Mouse (Mus musculus): ENCODE measurements around the gene Zfp784. TPM values are rescaled to one million over a fixed set of nuclear protein-coding genes. Genes with fewer than 3 reads are reported as not detected.
"Not testable (repeated sequence)": the region's sequence is repeated elsewhere in the genome, so short reads cannot be mapped to it uniquely, and the experiment has no call there.

Zfp784 gene
- polyA plus RNA-seq, 1 experiment from 2014 or later, result 6.3 TPM

DNA sequence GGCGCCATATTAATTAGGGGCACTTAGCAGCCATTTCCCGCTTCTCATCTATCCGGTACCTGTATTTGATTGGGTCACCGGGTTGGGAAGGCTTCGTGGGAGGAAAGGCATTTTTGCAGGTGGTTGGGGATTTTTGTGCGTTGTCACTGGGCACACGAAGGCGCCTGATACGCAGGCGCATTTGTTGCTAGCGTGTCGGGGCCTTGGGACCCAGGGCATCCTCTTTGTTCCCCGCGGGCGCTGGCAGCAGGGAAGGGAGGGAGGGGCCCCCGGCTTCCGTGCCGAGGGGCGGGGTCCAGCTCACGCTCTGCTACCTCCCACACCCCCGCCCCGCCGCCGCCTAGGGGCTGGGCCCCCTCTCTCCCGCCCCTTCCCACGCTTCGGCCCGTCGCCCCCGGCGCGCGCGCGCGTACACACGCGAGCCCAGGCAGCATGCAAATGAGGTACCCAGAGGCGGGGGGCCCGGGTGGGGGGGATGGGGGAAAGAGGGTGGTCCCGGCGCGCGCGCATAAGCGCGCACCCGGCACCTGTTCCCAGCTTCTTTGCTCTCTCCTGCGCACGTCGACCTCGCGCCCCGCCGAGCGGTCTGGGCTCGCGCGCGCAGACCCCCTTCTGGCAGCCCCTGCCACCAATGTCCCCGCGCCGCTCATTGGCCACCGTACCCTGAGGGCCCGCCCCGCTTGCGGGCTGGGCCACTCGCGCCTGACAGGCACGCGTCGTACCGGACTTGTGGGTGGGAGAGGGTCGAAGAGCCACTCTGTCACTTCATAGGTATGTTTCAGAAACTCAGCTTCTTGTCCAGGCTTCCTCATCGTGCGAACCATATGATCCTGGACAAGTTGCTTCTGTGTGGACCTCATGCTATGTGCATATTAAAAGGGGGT is 22.9 kb downstream of the Zfp784 start, which contains the start of gene Gm44973:
TSS of gene Gm44973 (plus strand) at position 379 of the 884 bp plus-strand sequence.
- POLR2A ChIA-PET, result interaction anchor here (1.1 to 1.8 kb wide), 5 partner anchors 18 to 223 kb away, joined by 3 to 12 read pairs (median 5); partner anchors contain the start of genes Rpl28, Zfp580 and Zfp784
- H3K27me3 ChIP-seq, result no peaks in the 10 kb centered on the region
- ATAC-seq (peak; percentile 59), DNase-seq (ENCODE audit: low read depth, low spot score) (peak; percentile 98)
- CTCF ChIA-PET, result interaction anchor here (1.5 to 1.9 kb wide), 2 partner anchors 13 to 72 kb away, joined by 3 to 5 read pairs; no protein-coding TSS in a partner anchor
- TF ChIP-seq CTCF (IDR thresholded peaks at IDR 0.05), result no peak
- in situ Hi-C loops (cut with MboI; ENCODE audit: low pct_unique_long_range_greater_than_20kb), result loop anchor here (5.0 kb wide), 1 partner anchor 47 kb away; the partner anchor contains the start of gene U2af2

DNA sequence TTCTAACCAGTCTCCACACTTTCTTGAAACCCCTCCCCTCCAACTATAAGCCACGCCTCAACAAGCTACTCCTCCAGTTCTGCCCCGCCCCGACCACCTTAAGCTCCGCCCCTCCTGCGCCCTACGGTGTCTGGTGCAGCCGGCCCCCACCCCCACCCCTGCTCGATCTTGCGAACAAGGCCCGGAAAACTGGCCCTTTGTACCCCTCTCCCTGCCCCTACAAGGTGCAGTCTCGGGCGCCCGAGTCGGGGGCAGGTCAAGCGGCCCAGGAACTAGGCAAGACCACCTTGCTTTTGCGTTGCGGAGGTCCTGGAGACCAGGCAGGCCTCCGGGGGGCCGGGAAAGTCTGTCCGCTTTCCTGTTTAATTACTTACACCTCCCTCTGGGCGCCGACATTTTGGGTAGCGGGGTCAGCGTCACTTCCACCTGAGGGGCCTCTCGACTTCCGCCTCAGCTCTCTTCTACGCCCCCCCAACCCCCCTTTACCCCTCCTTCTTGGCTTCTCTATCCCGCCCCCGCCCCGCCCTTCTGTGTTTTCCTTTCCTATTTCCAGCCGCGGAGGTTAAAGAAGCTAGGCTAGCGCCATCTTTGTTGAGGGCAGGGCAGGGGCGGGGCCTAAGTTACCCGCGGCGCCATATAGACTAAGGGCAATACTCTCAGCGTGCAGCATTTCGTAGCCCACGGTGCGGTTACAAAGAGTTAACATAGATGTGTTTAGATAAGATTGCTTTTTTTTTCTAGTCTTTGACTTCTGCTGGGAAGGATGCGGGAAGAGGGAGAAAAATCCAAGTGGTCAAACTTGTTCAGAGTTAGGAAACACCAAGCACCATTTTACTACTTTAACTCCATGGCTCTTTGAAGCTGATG is 23.8 kb downstream of the Zfp784 start, which contains the start of the genes Zfp524 and Fiz1:
TSS of gene Zfp524 (plus strand) at position 165 of the 867 bp plus-strand sequence.
TSS of gene Fiz1 (minus strand) at position 447 of the 867 bp plus-strand sequence.
- POLR2A ChIA-PET, result interaction anchor here (0.5 to 1.6 kb wide), 3 partner anchors 18 to 877 kb away, joined by 3 to 5 read pairs (median 3); partner anchors contain the start of gene Rpl28
- H3K27me3 ChIP-seq, result no peaks in the 10 kb centered on the region
- DNase-seq (ENCODE audit: low read depth, low spot score), result peak; percentile 60
- TF ChIP-seq CTCF (IDR thresholded peaks at IDR 0.05), result no peak
- ATAC-seq, result peak; percentile 61
- CTCF ChIA-PET, result interaction anchor here (1.5 to 1.9 kb wide), 4 partner anchors 14 to 71 kb away, joined by 3 to 5 read pairs (median 4); no protein-coding TSS in a partner anchor
- in situ Hi-C loops (cut with MboI; ENCODE audit: low pct_unique_long_range_greater_than_20kb), result loop anchor here (5.0 kb wide), 1 partner anchor 48 kb away; the partner anchor contains the start of gene U2af2

DNA sequence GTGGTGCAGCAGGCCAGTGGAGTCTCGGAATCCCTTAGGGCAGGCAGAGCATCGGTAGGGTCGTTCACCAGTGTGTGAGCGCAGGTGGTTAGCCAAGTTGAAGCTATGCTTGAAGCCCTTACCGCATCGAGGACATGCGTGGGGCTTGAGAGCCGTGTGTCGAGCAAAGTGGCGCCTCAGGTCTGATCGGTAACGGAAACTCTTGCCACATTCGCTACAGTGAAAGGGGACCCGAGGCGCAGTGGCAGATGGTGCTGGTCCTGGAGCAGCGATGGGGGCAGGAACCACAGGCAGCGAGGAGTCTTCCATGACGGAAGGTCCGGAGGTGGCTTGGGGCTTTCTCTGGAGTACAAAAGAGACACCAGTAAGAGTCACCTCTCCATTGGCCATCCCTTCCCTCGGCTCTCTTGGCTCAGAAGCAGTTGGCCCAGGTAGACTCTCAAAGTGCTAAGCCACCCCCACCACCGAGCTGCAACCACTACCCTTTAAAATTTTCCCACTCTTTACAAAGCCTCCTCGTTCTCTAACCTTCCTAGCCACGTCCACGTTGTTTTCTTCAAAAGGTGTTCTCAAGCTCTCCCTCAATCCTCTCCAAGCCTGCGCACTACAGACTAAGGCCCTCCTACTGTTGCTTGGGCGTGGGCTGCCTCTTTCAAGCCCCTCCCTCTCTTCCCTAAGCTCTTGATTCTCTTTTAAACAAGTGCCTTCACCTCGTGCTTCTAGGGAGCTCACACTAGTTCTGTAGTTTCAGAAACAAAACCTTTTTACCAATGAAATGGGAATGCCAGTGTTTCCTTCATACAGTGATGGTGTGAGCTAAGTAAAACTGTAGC is 25.3 kb downstream of the Zfp784 start:
- no peaks in the 10 kb centered on the region for H3K27me3 ChIP-seq
- ChIA-PET POLR2A (interaction anchor here (1.1 kb wide), 1 partner anchor 47 kb away, joined by 3 read pairs; no protein-coding TSS in a partner anchor), CTCF (interaction anchor here (1.0 to 1.9 kb wide), 4 partner anchors 12 to 69 kb away, joined by 3 to 5 read pairs (median 4); no protein-coding TSS in a partner anchor)
- TF ChIP-seq CTCF (IDR thresholded peaks at IDR 0.05), result no peak
- ATAC-seq, result no peak
- in situ Hi-C loops (cut with MboI; ENCODE audit: low pct_unique_long_range_greater_than_20kb), result no loop called here
- no peak for DNase-seq (ENCODE audit: low read depth, low spot score)

DNA sequence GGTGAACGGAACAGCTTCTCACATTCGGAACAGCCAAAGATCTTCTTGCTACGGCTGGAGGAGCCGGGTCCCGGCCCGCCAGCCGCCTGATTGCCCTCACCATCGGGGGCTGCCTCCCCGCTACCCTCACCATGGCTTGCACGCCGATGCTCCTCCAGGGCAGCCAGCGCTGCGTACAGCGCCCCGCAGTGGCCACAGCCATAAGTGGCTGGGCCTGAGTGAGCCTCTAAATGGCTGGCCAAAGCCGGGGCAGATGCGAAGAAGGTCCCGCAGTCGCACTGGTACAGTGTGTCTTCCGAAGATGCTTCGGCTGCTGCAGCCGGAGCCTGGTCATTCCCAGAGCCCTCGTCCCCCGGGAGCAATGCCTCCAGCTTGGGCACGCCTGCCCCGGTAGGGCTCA is 30.0 kb downstream of the Zfp784 start:
- H3K27me3 ChIP-seq, result no peaks in the 10 kb centered on the region
- CTCF ChIA-PET, result interaction anchor here (1.3 kb wide), 1 partner anchor 8 kb away, joined by 6 read pairs; no protein-coding TSS in a partner anchor
- POLR2A ChIA-PET, result no interaction called here
- in situ Hi-C loops (cut with MboI; ENCODE audit: low pct_unique_long_range_greater_than_20kb), result no loop called here
- TF ChIP-seq CTCF (IDR thresholded peaks at IDR 0.05), result no peak
- ATAC-seq (no peak), DNase-seq (ENCODE audit: low read depth, low spot score) (no peak)

DNA sequence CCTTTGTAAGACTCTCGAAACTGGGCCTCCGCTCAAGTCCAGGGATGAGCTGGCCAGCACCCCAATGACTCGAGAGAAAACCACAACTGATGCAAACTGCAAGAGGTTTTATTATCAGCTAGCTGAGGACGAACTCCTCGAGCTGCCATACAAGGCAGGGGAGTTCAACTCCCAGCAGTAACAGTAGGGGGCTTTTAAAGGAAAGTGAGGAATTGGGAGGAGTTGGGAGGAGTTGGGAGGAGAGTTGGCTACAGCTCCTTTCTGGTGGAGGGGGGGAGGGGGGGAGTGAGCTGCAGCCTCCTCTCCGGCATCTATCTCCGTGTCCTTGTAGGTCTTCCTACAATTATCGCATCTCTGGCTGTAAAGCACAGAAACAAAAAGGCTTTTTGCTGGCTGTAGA is 35.4 kb downstream of the Zfp784 start:
- ATAC-seq; POLR2A ChIA-PET; DNase-seq (ENCODE audit: low read depth, low spot score); CTCF ChIA-PET; H3K27me3 ChIP-seq; in situ Hi-C loops (cut with MboI; ENCODE audit: low pct_unique_long_range_greater_than_20kb): not testable (repeated sequence)

DNA sequence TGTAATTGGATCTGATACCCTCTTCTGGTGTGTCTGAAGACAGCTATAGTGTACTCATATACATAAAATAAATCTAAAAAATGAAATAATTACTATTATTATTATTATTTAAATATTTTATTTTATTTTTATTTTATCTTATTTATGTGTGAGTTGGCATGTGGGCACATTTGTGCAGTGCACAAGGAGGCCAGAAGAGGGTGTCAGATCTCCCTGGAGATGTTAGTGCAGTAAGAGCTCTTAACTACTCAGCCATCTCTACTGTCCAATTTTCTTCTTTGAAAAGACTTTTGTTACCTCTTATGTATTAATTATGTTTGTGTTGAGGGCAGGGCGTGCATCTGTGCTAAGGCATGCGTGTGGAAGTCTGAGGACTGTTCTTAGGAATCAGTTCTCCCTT is 38.4 kb downstream of the Zfp784 start:
- DNase-seq (ENCODE audit: low read depth, low spot score) (no peak), ATAC-seq (no peak)
- in situ Hi-C loops (cut with MboI; ENCODE audit: low pct_unique_long_range_greater_than_20kb), result no loop called here
- TF ChIP-seq CTCF (IDR thresholded peaks at IDR 0.05), result no peak
- ChIA-PET CTCF (interaction anchor here (1.0 to 1.7 kb wide), 6 partner anchors 9 to 61 kb away, joined by 3 to 6 read pairs (median 4); partner anchors contain the start of genes Fiz1 and Zfp524), POLR2A (no interaction called here)
- no peaks in the 10 kb centered on the region for H3K27me3 ChIP-seq

DNA sequence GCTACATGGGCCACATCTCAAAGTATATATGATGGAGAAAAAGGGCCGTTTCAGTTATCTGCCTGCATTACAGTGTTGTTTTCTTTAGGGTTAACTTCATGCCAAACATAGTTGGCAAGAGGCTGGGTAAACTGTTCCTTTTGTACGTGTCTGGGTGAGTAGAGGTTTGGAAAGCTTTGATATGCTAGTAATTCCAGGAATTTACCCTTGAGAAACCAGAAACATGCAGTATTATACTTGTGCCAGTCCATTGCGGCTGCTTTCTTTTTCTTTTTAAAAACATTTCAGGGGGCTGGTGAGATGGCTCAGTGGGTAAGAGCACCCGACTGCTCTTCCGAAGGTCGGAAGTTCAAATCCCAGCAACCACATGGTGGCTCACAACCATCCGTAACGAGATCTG is 41.3 kb downstream of the Zfp784 start:
- TF ChIP-seq CTCF (IDR thresholded peaks at IDR 0.05), result no peak
- ChIA-PET POLR2A (interaction anchor here (0.6 to 1.5 kb wide), 4 partner anchors 18 to 88 kb away, joined by 3 to 5 read pairs (median 4); partner anchors contain the start of genes Fiz1, Gm44973 and Zfp580), CTCF (interaction anchor here (0.8 to 1.5 kb wide), 5 partner anchors 10 to 63 kb away, joined by 3 to 7 read pairs (median 4); partner anchors contain the start of genes Fiz1, Zfp524 and Zfp580)
- in situ Hi-C loops (cut with MboI; ENCODE audit: low pct_unique_long_range_greater_than_20kb), result no loop called here
- H3K27me3 ChIP-seq, result no peaks in the 10 kb centered on the region
- peak; percentile 41 for ATAC-seq
- DNase-seq (ENCODE audit: low read depth, low spot score), result no peak

DNA sequence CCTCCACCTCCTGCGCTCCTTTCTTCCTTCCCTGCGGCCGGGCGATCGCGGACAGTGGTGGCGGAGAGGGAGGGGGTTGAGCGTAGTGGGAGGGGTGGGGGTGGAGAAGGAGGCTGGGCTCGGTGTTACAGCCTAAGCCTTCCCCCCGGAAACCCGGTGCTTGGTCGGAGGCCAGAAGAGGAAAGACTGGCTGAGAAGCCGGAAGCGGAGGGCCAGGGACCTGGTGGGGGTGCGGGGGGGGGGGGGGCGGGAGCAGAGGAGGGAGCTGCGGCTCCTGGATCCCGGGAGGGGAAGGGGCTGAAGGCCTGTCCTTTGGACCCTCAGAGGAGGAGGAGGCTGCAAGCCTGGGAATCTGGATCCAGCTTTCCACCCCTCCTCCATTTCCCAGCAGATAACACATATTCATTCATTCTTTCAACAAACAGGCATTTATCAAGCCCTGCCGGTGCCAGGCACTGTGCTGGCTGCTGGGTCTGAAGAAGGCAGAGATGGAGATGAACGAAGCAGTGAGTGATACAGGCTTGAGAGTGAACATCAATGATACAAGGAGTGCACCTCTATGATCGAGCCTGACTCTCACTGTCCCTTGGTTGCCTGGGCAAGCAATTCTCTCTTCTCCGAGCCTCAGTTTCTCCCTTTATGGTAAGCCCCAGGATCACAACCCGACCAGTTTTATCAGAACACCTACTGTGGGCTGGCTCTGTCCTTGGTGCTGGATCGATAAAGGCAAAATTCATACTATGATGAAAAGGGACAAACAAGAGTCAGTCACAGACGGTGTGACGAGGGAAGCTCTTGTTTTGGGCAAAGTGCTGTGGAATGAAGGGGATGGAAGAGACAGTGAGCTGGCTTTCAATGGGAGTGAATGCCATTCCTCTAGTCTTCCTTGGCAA is 42.0 kb downstream of the Zfp784 start, which contains the start of gene Zfp579:
TSS of gene Zfp579 (minus strand) at position 156 of the 893 bp plus-strand sequence.
- ATAC-seq (peak; percentile 53), DNase-seq (ENCODE audit: low read depth, low spot score) (peak; percentile 61)
- H3K27me3 ChIP-seq, result no peaks in the 10 kb centered on the region
- no peak for TF ChIP-seq CTCF (IDR thresholded peaks at IDR 0.05)
- CTCF ChIA-PET, result interaction anchor here (0.9 to 1.5 kb wide), 5 partner anchors 10 to 64 kb away, joined by 3 to 7 read pairs (median 4); partner anchors contain the start of gene Zfp580
- POLR2A ChIA-PET, result interaction anchor here (0.6 to 1.5 kb wide), 5 partner anchors 19 to 202 kb away, joined by 3 to 5 read pairs (median 4); partner anchors contain the start of genes Fiz1, Gm44973 and Zfp580
- in situ Hi-C loops (cut with MboI; ENCODE audit: low pct_unique_long_range_greater_than_20kb), result no loop called here
